Mouse (Mus musculus): ENCODE results near the gene Slc24a4.

Slc24a4 gene

GRCm38 (mm10) chr12:102310261-102310660 is 181.7 kb downstream of the Slc24a4 start:
- DNase-seq = no peak

- no peak for DNase-seq
These were observed 182.9 kb downstream of the Slc24a4 start for GRCm38 (mm10) chr12:102311454-102311853.
